Mouse (Mus musculus) intestine, postnatal 0 days (tissue): ENCODE measurements around the gene Phospho2. TPM values are rescaled to one million over a fixed set of nuclear protein-coding genes. Genes with fewer than 3 reads are reported as not detected.

Experiments
- ATAC-seq: fragments of 200-750 bp; cut with Nextera tagmentation; 2 replicates; pipeline ENCODE4 v1.8.0; 2017; ENCODE audit warnings: mild to moderate bottlenecking, moderate TSS enrichment, moderate library complexity
- H3K27ac ChIP-seq: fragments of 300-500 bp; sonication (generic); 2 replicates; pipeline ENCODE4 v1.5.1; 2014; ENCODE audit warnings: mild to moderate bottlenecking, low read depth, low read length, moderate library complexity
- H3K27me3 ChIP-seq: fragments of 300-500 bp; sonication (generic); replicated peaks from 2 replicates; pipeline ENCODE4 v1.6.1; 2014; ENCODE audit warnings: low read length, mixed read lengths; ENCODE audit not compliant: control insufficient read depth, insufficient read depth
- H3K36me3 ChIP-seq: fragments of 300-500 bp; sonication (generic); 2 replicates; pipeline ENCODE4 v1.6.1; 2014; ENCODE audit warnings: mild to moderate bottlenecking, moderate library complexity; ENCODE audit not compliant: control insufficient read depth, insufficient read depth
- H3K4me1 ChIP-seq: fragments of 300-500 bp; sonication (generic); replicated peaks from 2 replicates; pipeline ENCODE4 v1.6.1; 2014; ENCODE audit warnings: antibody characterized with exemption, low read length, mixed read lengths; ENCODE audit not compliant: control insufficient read depth, insufficient read depth
- H3K4me2 ChIP-seq: fragments of 300-500 bp; sonication (generic); replicated peaks from 2 replicates; pipeline ENCODE4 v1.6.1; 2014; ENCODE audit warnings: low read depth, mild to moderate bottlenecking, moderate library complexity
- H3K4me3 ChIP-seq: fragments of 300-500 bp; sonication (generic); 2 replicates; pipeline ENCODE4 v1.5.1; 2014; ENCODE audit warnings: low read depth, low read length
- H3K9ac ChIP-seq: fragments of 300-500 bp; sonication (generic); 2 replicates; pipeline ENCODE4 v1.6.1; 2014; ENCODE audit warnings: mild to moderate bottlenecking, low read depth, low read length
- H3K9me3 ChIP-seq: fragments of 300-500 bp; sonication (generic); 2 replicates; pipeline ENCODE4 v1.6.1; 2016; ENCODE audit warnings: mixed run types; ENCODE audit not compliant: control insufficient read depth
- CTCF ChIP-seq: sonication (generic); IDR thresholded peaks from 2 replicates; pipeline ENCODE4 v1.5.1; 2016; ENCODE audit warnings: low read depth, mild to moderate bottlenecking, control low read depth, antibody characterized with exemption, moderate library complexity
- WGBS: fragments of 180-500 bp; shearing (Covaris S2); extraction: QIAGEN DNeasy Blood & Tissue Kit; methylation state at CpG from one replicate; pipeline ENCODE4 v1.1.7; 2014; 5-methylcytosine and 5-hydroxymethylcytosine counted together
- polyA plus RNA-seq: library from polyadenylated mRNA; unstranded; fragments of >200 nt; fragmentation: Nextera tagmentation; extraction: Ambion mirVana; gene quantifications from 2 replicates; pipeline ENCODE4 v1.2.1, GENCODE M21; 2015

Phospho2 gene
- polyA plus RNA-seq, 1 experiment from 2014 or later = 26.0 TPM

GRCm38 (mm10) chr2:69777985-69778835 is 11.2 kb upstream of the Phospho2 start:
- H3K9ac ChIP-seq = no peak overlapping the region
- H3K9me3 ChIP-seq = no peaks in the 10 kb centered on the region
- no peaks in the 10 kb centered on the region for H3K36me3 ChIP-seq
- no peaks in the 10 kb centered on the region for H3K4me1 ChIP-seq
- H3K4me2 ChIP-seq = no peak overlapping the region
- H3K4me3 ChIP-seq = no peak overlapping the region
- WGBS = 69% methylated on average over 7 of the region's 7 CpGs
- no peak for ATAC-seq
- no peaks in the 10 kb centered on the region for H3K27me3 ChIP-seq
- TF ChIP-seq CTCF = no peak
- no peak overlapping the region for H3K27ac ChIP-seq

GRCm38 (mm10) chr2:69778836-69779177 is 10.6 kb upstream of the Phospho2 start:
- peak; percentile 58 for TF ChIP-seq CTCF
- no peak overlapping the region for H3K4me2 ChIP-seq
- H3K27ac ChIP-seq = no peak overlapping the region
- H3K4me1 ChIP-seq = no peaks in the 10 kb centered on the region
- no peaks in the 10 kb centered on the region for H3K36me3 ChIP-seq
- H3K9ac ChIP-seq = no peak overlapping the region
- 52% methylated on average over 5 of the region's 5 CpGs for WGBS
- H3K9me3 ChIP-seq = no peaks in the 10 kb centered on the region
- ATAC-seq = no peak
- no peaks in the 10 kb centered on the region for H3K27me3 ChIP-seq
- H3K4me3 ChIP-seq = no peak overlapping the region

- Histone ChIP-seq H3K27ac (no peak overlapping the region), H3K36me3 (peaks cover 11% of the 10 kb centered on the region), H3K9ac (no peak overlapping the region), H3K4me2 (peak overlapping the region; percentile 75), H3K9me3 (no peaks in the 10 kb centered on the region), H3K27me3 (no peaks in the 10 kb centered on the region), H3K4me1 (no peaks in the 10 kb centered on the region), H3K4me3 (peak overlapping the region; percentile 57)
- ATAC-seq = peak; percentile 10; the same call in 1 of the 2 replicates
- no peak for TF ChIP-seq CTCF
- WGBS = 23% methylated on average over 9 of the region's 9 CpGs
Measured at GRCm38 (mm10) chr2:69788974-69789373, 449 bp upstream of the Phospho2 start.

- Histone ChIP-seq H3K4me3 (peak overlapping the region; percentile 57), H3K36me3 (peaks cover 15% of the 10 kb centered on the region), H3K4me2 (peak overlapping the region; percentile 75), H3K4me1 (no peaks in the 10 kb centered on the region), H3K9me3 (no peaks in the 10 kb centered on the region), H3K27me3 (no peaks in the 10 kb centered on the region), H3K9ac (no peak overlapping the region; the same call in 1 of the 2 replicates), H3K27ac (peak overlapping the region; percentile 84; the same call in 1 of the 2 replicates)
- TF ChIP-seq CTCF = peak; percentile 91
- peak; percentile 75 for ATAC-seq
- WGBS = 2% methylated on average over 10 of the region's 10 CpGs
Measured at GRCm38 (mm10) chr2:69790285-69790684, 862 bp downstream of the Phospho2 start.

GRCm38 (mm10) chr2:69790722-69791121 is 1.3 kb downstream of the Phospho2 start:
- no peak for ATAC-seq
- Histone ChIP-seq H3K9ac (no peak overlapping the region), H3K27ac (no peak overlapping the region), H3K4me3 (no peak overlapping the region), H3K4me2 (peak overlapping the region; percentile 75), H3K4me1 (no peaks in the 10 kb centered on the region), H3K27me3 (no peaks in the 10 kb centered on the region), H3K9me3 (no peaks in the 10 kb centered on the region), H3K36me3 (peaks cover 20% of the 10 kb centered on the region)
- WGBS = 64% methylated on average over 4 of the region's 4 CpGs
- no peak for TF ChIP-seq CTCF

GRCm38 (mm10) chr2:69802911-69803312 is 13.5 kb downstream of the Phospho2 start:
- no peak overlapping the region for H3K9ac ChIP-seq
- WGBS = 45% methylated on average over 5 of the region's 5 CpGs
- H3K27ac ChIP-seq = no peak overlapping the region
- H3K9me3 ChIP-seq = no peaks in the 10 kb centered on the region
- no peaks in the 10 kb centered on the region for H3K4me1 ChIP-seq
- peak overlapping the region; percentile 51 for H3K4me2 ChIP-seq
- peak; percentile 90 for TF ChIP-seq CTCF
- ATAC-seq = peak; percentile 94
- no peaks in the 10 kb centered on the region for H3K36me3 ChIP-seq
- H3K27me3 ChIP-seq = no peaks in the 10 kb centered on the region
- no peak overlapping the region for H3K4me3 ChIP-seq
